Mouse (Mus musculus) stomach, postnatal 0 days (tissue): ENCODE measurements around the gene Gpr107.

Experiments used
- CTCF ChIP-seq: IDR thresholded peaks from 2 replicates; pipeline ENCODE4 v1.5.1; 2016; ENCODE audit warnings: antibody characterized with exemption, low read depth, mild to moderate bottlenecking, moderate library complexity
- EP300 ChIP-seq: optimal IDR thresholded peaks from 2 replicates; pipeline ENCODE3; 2016; ENCODE audit warnings: antibody characterized with exemption

- no peak for TF ChIP-seq CTCF
- no peak for TF ChIP-seq EP300
Observed at GRCm38 (mm10) chr2:31161620-31162019, 9.5 kb downstream of the Gpr107 start.
